Mouse (Mus musculus): Measurements from ENCODE around the gene Itga4. TPM values are rescaled to one million over a fixed set of nuclear protein-coding genes. Genes with fewer than 3 reads are reported as not detected.

Itga4 gene
- polyA plus RNA-seq, 1 experiment from 2014 or later, result 5.5 TPM

GRCm38 (mm10) chr2:79270034-79270535, 14.9 kb downstream of the Itga4 start:
- no peak overlapping the region for H3K27ac ChIP-seq
- no peaks in the 10 kb centered on the region for H3K9me3 ChIP-seq (replicated peaks)
- H3K36me3 ChIP-seq, result no peaks in the 10 kb centered on the region
- no peaks in the 10 kb centered on the region for H3K4me1 ChIP-seq
- no peak; the same call in 1 of the 2 replicates for ATAC-seq (replicated peaks; ENCODE audit: low FRiP score)
- 50% methylated on average over 3 of the region's 3 CpGs for WGBS
- no peaks in the 10 kb centered on the region for H3K27me3 ChIP-seq
- no peak overlapping the region for H3K9ac ChIP-seq
- H3K4me2 ChIP-seq, result no peak overlapping the region
- H3K4me3 ChIP-seq (replicated peaks), result no peak overlapping the region

GRCm38 (mm10) chr2:79271838-79272237, 16.6 kb downstream of the Itga4 start:
- Histone ChIP-seq H3K4me2 (no peak overlapping the region), H3K27ac (no peak overlapping the region), H3K36me3 (no peaks in the 10 kb centered on the region), H3K27me3 (no peaks in the 10 kb centered on the region), H3K4me1 (no peaks in the 10 kb centered on the region), H3K9me3 (replicated peaks) (no peaks in the 10 kb centered on the region), H3K9ac (no peak overlapping the region), H3K4me3 (replicated peaks) (no peak overlapping the region)
- WGBS, result 87% methylated on average over 4 of the region's 4 CpGs
- no peak for ATAC-seq (replicated peaks; ENCODE audit: low FRiP score)

GRCm38 (mm10) chr2:79278581-79278980, 23.4 kb downstream of the Itga4 start:
- Histone ChIP-seq H3K27me3 (no peaks in the 10 kb centered on the region), H3K27ac (no peak overlapping the region), H3K9ac (no peak overlapping the region), H3K36me3 (peaks cover 3% of the 10 kb centered on the region; the same call in 1 of the 2 replicates), H3K4me3 (replicated peaks) (no peak overlapping the region), H3K4me2 (no peak overlapping the region), H3K4me1 (no peaks in the 10 kb centered on the region), H3K9me3 (replicated peaks) (no peaks in the 10 kb centered on the region)
- ATAC-seq (replicated peaks; ENCODE audit: low FRiP score), result no peak

GRCm38 (mm10) chr2:79284206-79284605, 29.0 kb downstream of the Itga4 start:
- H3K9me3 ChIP-seq (replicated peaks), result no peaks in the 10 kb centered on the region
- no peak overlapping the region for H3K27ac ChIP-seq
- ATAC-seq (replicated peaks; ENCODE audit: low FRiP score), result no peak
- H3K4me2 ChIP-seq, result no peak overlapping the region
- no peak overlapping the region for H3K9ac ChIP-seq
- no peaks in the 10 kb centered on the region for H3K4me1 ChIP-seq
- WGBS, result 84% methylated on average over 4 of the region's 4 CpGs
- no peaks in the 10 kb centered on the region for H3K27me3 ChIP-seq
- H3K36me3 ChIP-seq, result peaks cover 3% of the 10 kb centered on the region; the same call in 1 of the 2 replicates
- H3K4me3 ChIP-seq (replicated peaks), result no peak overlapping the region

GRCm38 (mm10) chr2:79290149-79290548, 34.9 kb downstream of the Itga4 start:
- Histone ChIP-seq H3K4me3 (replicated peaks) (no peak overlapping the region), H3K9ac (no peak overlapping the region), H3K9me3 (replicated peaks) (no peaks in the 10 kb centered on the region), H3K4me1 (no peaks in the 10 kb centered on the region), H3K27ac (no peak overlapping the region), H3K36me3 (no peaks in the 10 kb centered on the region), H3K4me2 (no peak overlapping the region), H3K27me3 (no peaks in the 10 kb centered on the region)
- WGBS, result 84% methylated on average over 1 of the region's 1 CpGs
- no peak for ATAC-seq (replicated peaks; ENCODE audit: low FRiP score)

GRCm38 (mm10) chr2:79291922-79292321, 36.7 kb downstream of the Itga4 start:
- H3K27me3 ChIP-seq, result no peaks in the 10 kb centered on the region
- H3K36me3 ChIP-seq, result no peaks in the 10 kb centered on the region
- ATAC-seq (replicated peaks; ENCODE audit: low FRiP score), result no peak
- no peak overlapping the region for H3K27ac ChIP-seq
- no peaks in the 10 kb centered on the region for H3K9me3 ChIP-seq (replicated peaks)
- no peak overlapping the region for H3K4me3 ChIP-seq (replicated peaks)
- H3K4me2 ChIP-seq, result no peak overlapping the region
- H3K9ac ChIP-seq, result no peak overlapping the region
- 44% methylated on average over 8 of the region's 8 CpGs for WGBS
- H3K4me1 ChIP-seq, result no peaks in the 10 kb centered on the region

GRCm38 (mm10) chr2:79292431-79292830, 37.2 kb downstream of the Itga4 start:
- WGBS, result 65% methylated on average over 6 of the region's 6 CpGs
- no peak overlapping the region for H3K4me2 ChIP-seq

GRCm38 (mm10) chr2:79302398-79302797, 47.2 kb downstream of the Itga4 start:
- Histone ChIP-seq H3K4me1 (no peaks in the 10 kb centered on the region), H3K27ac (no peak overlapping the region), H3K9me3 (replicated peaks) (no peaks in the 10 kb centered on the region), H3K36me3 (no peaks in the 10 kb centered on the region), H3K4me3 (replicated peaks) (no peak overlapping the region), H3K4me2 (no peak overlapping the region), H3K27me3 (no peaks in the 10 kb centered on the region), H3K9ac (no peak overlapping the region)
- ATAC-seq (replicated peaks; ENCODE audit: low FRiP score), result no peak

More at GRCm38 (mm10) chr2:79292431-79292830, 37.2 kb downstream of the Itga4 start:
- H3K4me3 ChIP-seq (replicated peaks), result no peak overlapping the region
- no peak overlapping the region for H3K9ac ChIP-seq
- no peak for ATAC-seq (replicated peaks; ENCODE audit: low FRiP score)
- H3K9me3 ChIP-seq (replicated peaks), result no peaks in the 10 kb centered on the region
- H3K27me3 ChIP-seq, result no peaks in the 10 kb centered on the region
- H3K4me1 ChIP-seq, result no peaks in the 10 kb centered on the region
- no peaks in the 10 kb centered on the region for H3K36me3 ChIP-seq
- H3K27ac ChIP-seq, result no peak overlapping the region

GRCm38 (mm10) chr2:79307549-79307948, 52.3 kb downstream of the Itga4 start:
- Histone ChIP-seq H3K36me3 (no peaks in the 10 kb centered on the region), H3K9ac (no peak overlapping the region), H3K27me3 (no peaks in the 10 kb centered on the region), H3K4me2 (no peak overlapping the region), H3K4me1 (no peaks in the 10 kb centered on the region), H3K27ac (no peak overlapping the region), H3K4me3 (replicated peaks) (no peak overlapping the region), H3K9me3 (replicated peaks) (no peaks in the 10 kb centered on the region)
- WGBS, result 84% methylated on average over 4 of the region's 4 CpGs
- ATAC-seq (replicated peaks; ENCODE audit: low FRiP score), result no peak

GRCm38 (mm10) chr2:79309454-79310118, 54.4 kb downstream of the Itga4 start:
- H3K9ac ChIP-seq, result no peak overlapping the region
- H3K9me3 ChIP-seq (replicated peaks), result no peaks in the 10 kb centered on the region
- H3K27ac ChIP-seq, result no peak overlapping the region
- H3K4me2 ChIP-seq, result no peak overlapping the region
- H3K4me1 ChIP-seq, result no peaks in the 10 kb centered on the region
- ATAC-seq (replicated peaks; ENCODE audit: low FRiP score), result no peak
- WGBS, result 91% methylated on average over 13 of the region's 13 CpGs
- H3K4me3 ChIP-seq (replicated peaks), result no peak overlapping the region
- no peaks in the 10 kb centered on the region for H3K36me3 ChIP-seq
- no peaks in the 10 kb centered on the region for H3K27me3 ChIP-seq

- no peak overlapping the region for H3K27ac ChIP-seq
- no peaks in the 10 kb centered on the region for H3K27me3 ChIP-seq
- no peak overlapping the region for H3K9ac ChIP-seq
- H3K36me3 ChIP-seq, result no peaks in the 10 kb centered on the region
- 41% methylated on average over 4 of the region's 4 CpGs for WGBS
- H3K9me3 ChIP-seq (replicated peaks), result no peaks in the 10 kb centered on the region
- no peak overlapping the region for H3K4me2 ChIP-seq
- ATAC-seq (replicated peaks; ENCODE audit: low FRiP score), result no peak
- no peak overlapping the region for H3K4me3 ChIP-seq (replicated peaks)
- no peaks in the 10 kb centered on the region for H3K4me1 ChIP-seq
Measured at GRCm38 (mm10) chr2:79312499-79312898, 57.3 kb downstream of the Itga4 start.

- 87% methylated on average over 4 of the region's 4 CpGs for WGBS
- Histone ChIP-seq H3K4me1 (no peaks in the 10 kb centered on the region), H3K9me3 (replicated peaks) (no peaks in the 10 kb centered on the region; the same call in 1 of the 2 replicates), H3K36me3 (0 out of 2 replicates have a peak, but pooled peaks cover 9% of the 10 kb centered on the region), H3K27me3 (no peaks in the 10 kb centered on the region), H3K9ac (no peak overlapping the region), H3K27ac (no peak overlapping the region), H3K4me2 (no peak overlapping the region), H3K4me3 (replicated peaks) (no peak overlapping the region)
- ATAC-seq (replicated peaks; ENCODE audit: low FRiP score), result no peak
Measured at GRCm38 (mm10) chr2:79315108-79315507, 59.9 kb downstream of the Itga4 start.

Data from kidney, embryonic 15.5 days (tissue).